In the genomic region with DNA sequence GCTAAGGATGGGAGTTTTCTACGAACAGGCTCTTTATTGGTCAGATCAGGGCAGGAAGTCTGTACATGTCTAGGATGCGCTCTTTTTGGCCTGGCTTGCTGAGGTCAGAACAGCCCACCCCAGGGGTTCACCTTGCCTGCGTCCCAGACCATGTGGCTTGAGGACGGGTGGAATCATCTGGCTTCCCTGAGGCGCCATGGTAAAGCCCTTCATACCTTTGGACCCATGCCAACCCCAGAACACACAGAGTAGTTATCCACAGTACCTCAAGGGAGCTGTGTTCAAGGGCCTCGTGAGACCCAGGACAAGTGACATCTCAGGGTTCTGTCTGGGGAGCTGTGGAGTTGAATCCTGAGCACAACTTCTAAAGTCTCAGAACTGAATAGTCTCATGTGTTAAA, we compare ENCODE assay signal across 12 mouse cellular contexts. TPM values are rescaled to one million over a fixed set of nuclear protein-coding genes. Genes with fewer than 3 reads are reported as not detected.
"Had no signal": no experiment of that assay in that cellular context is flagged by ENCODE, and none has a peak within 500 bp of the region (broad histone marks: within the 10 kb centered on the region; RNA-seq: fewer than 3 reads in every experiment).

No protein-coding gene starts in this region.

- DNase-seq: kidney, adult 9 months had no signal

- H3K27ac ChIP-seq: kidney, postnatal 0 days; limb, embryonic 15.5 days; liver, embryonic 12.5 days; midbrain, embryonic 10.5 days; neural tube, embryonic 13.5 days had no signal

- H3K9ac ChIP-seq: limb, embryonic 15.5 days; liver, embryonic 12.5 days; lung, embryonic 14.5 days; neural tube, embryonic 13.5 days had no signal

- H3K27me3 ChIP-seq: limb, embryonic 15.5 days; liver, embryonic 12.5 days; neural tube, embryonic 13.5 days had no signal

- H3K9me3 ChIP-seq: limb, embryonic 15.5 days; liver, embryonic 12.5 days; midbrain, embryonic 10.5 days; neural tube, embryonic 13.5 days had no signal

- H3K4me2 ChIP-seq: liver, embryonic 12.5 days; lung, embryonic 14.5 days had no signal

- ATAC-seq: liver, embryonic 12.5 days had no signal

- H3K4me1 ChIP-seq: liver, embryonic 12.5 days had no signal

- H3K36me3 ChIP-seq: limb, embryonic 15.5 days; liver, embryonic 12.5 days; midbrain, embryonic 10.5 days; neural tube, embryonic 13.5 days had no signal

- H3K4me3 ChIP-seq: limb, embryonic 15.5 days; liver, embryonic 12.5 days; neural tube, embryonic 13.5 days had no signal

RNA-seq across cellular contexts. Expression of gene Rcvrn, which starts 43.4 kb away (rescaled TPM):
- total RNA-seq: megakaryocyte, adult 5-6 weeks had no signal
- polyA plus RNA-seq: kidney, postnatal 0 days; limb, embryonic 11.5 days; limb, embryonic 15.5 days; liver, embryonic 12.5 days; liver, embryonic 16.5 days; lung, embryonic 14.5 days; midbrain, embryonic 10.5 days; midbrain, embryonic 16.5 days; neural tube, embryonic 13.5 days; stomach, embryonic 16.5 days had no signal
